Mouse (Mus musculus) hindbrain, embryonic 11.5 days (tissue): ENCODE results near the gene T. TPM values are rescaled to one million over a fixed set of nuclear protein-coding genes. Genes with fewer than 3 reads are reported as not detected.

Source experiments
- ATAC-seq: fragments of 200-750 bp; cut with Nextera tagmentation; 2 replicates; pipeline ENCODE4 v1.8.0; 2017; ENCODE audit warnings: mild to moderate bottlenecking, moderate TSS enrichment, moderate library complexity; ENCODE audit not compliant: low FRiP score
- DNase-seq: peaks from one replicate; pipeline ENCODE4 v3.0.0-alpha.2; 2015; ENCODE audit warnings: low spot score
- H3K27ac ChIP-seq: fragments of 300-500 bp; sonication (generic); 2 replicates; pipeline ENCODE4 v1.5.1; 2014; ENCODE audit warnings: mild to moderate bottlenecking, low read depth, low read length
- H3K27me3 ChIP-seq: fragments of 300-500 bp; sonication (generic); 2 replicates; pipeline ENCODE4 v1.6.1; 2014; ENCODE audit warnings: mild to moderate bottlenecking, low read length, moderate library complexity, mixed read lengths; ENCODE audit not compliant: control insufficient read depth, insufficient read depth
- H3K36me3 ChIP-seq: fragments of 300-500 bp; sonication (generic); 2 replicates; pipeline ENCODE4 v1.6.1; 2014; ENCODE audit warnings: mild to moderate bottlenecking, low read length, moderate library complexity, mixed read lengths; ENCODE audit not compliant: control insufficient read depth, insufficient read depth
- H3K4me1 ChIP-seq: fragments of 300-500 bp; sonication (generic); replicated peaks from 2 replicates; pipeline ENCODE4 v1.6.1; 2014; ENCODE audit warnings: low read length, mixed read lengths; ENCODE audit not compliant: control insufficient read depth, insufficient read depth
- H3K4me2 ChIP-seq: fragments of 300-500 bp; sonication (generic); replicated peaks from 2 replicates; pipeline ENCODE4 v1.6.1; 2014; ENCODE audit warnings: mild to moderate bottlenecking, low read depth, low read length
- H3K4me3 ChIP-seq: fragments of 300-500 bp; sonication (generic); 2 replicates; pipeline ENCODE4 v1.5.1; 2014; ENCODE audit warnings: low read depth, low read length
- H3K9ac ChIP-seq: fragments of 300-500 bp; sonication (generic); 2 replicates; pipeline ENCODE4 v1.6.1; 2014; ENCODE audit warnings: low read depth, low read length
- H3K9me3 ChIP-seq: fragments of 300-500 bp; sonication (generic); 2 replicates; pipeline ENCODE4 v1.6.1; 2016; ENCODE audit warnings: low read length; ENCODE audit not compliant: control insufficient read depth
- WGBS: fragments of 180-500 bp; shearing (Covaris S2); extraction: QIAGEN DNeasy Blood & Tissue Kit; methylation state at CpG from one replicate; pipeline ENCODE4 v1.1.7; 2014; 5-methylcytosine and 5-hydroxymethylcytosine counted together
- polyA plus RNA-seq: library from polyadenylated mRNA; unstranded; fragments of >200 nt; fragmentation: Nextera tagmentation; extraction: Ambion mirVana; gene quantifications from 2 replicates; pipeline ENCODE4 v1.2.1, GENCODE M21; 2014

The T gene
- polyA plus RNA-seq, 1 experiment from 2014 or later = 0.22 TPM

- no peak overlapping the region for H3K9ac ChIP-seq
- no peak overlapping the region for H3K4me2 ChIP-seq
- 16% methylated on average over 19 of the region's 19 CpGs for WGBS
- no peaks in the 10 kb centered on the region for H3K9me3 ChIP-seq
- no peaks in the 10 kb centered on the region for H3K4me1 ChIP-seq
- H3K4me3 ChIP-seq = no peak overlapping the region
- ATAC-seq = peak; percentile 75
- H3K36me3 ChIP-seq = no peaks in the 10 kb centered on the region
- H3K27ac ChIP-seq = no peak overlapping the region
- DNase-seq = peak; percentile 93
- H3K27me3 ChIP-seq = no peaks in the 10 kb centered on the region
Measured at GRCm38 (mm10) chr17:8468716-8469344, 34.6 kb downstream of the T start.

- no peaks in the 10 kb centered on the region for H3K27me3 ChIP-seq
- no peak overlapping the region for H3K9ac ChIP-seq
- no peak overlapping the region for H3K27ac ChIP-seq
- DNase-seq (no peak), ATAC-seq (no peak)
- H3K4me1 ChIP-seq = no peaks in the 10 kb centered on the region
- H3K4me2 ChIP-seq = no peak overlapping the region
- no peaks in the 10 kb centered on the region for H3K36me3 ChIP-seq
- H3K4me3 ChIP-seq = no peak overlapping the region
- WGBS = 87% methylated on average over 3 of the region's 3 CpGs
- no peaks in the 10 kb centered on the region for H3K9me3 ChIP-seq
Measured at GRCm38 (mm10) chr17:8478554-8478953, 44.3 kb downstream of the T start.

- 83% methylated on average over 9 of the region's 9 CpGs for WGBS
- no peak overlapping the region for H3K4me3 ChIP-seq
- DNase-seq = no peak
- no peak overlapping the region for H3K4me2 ChIP-seq
- ATAC-seq = no peak
- no peak overlapping the region for H3K27ac ChIP-seq
- H3K4me1 ChIP-seq = no peaks in the 10 kb centered on the region
- H3K9me3 ChIP-seq = no peaks in the 10 kb centered on the region
- H3K36me3 ChIP-seq = no peaks in the 10 kb centered on the region
- H3K9ac ChIP-seq = no peak overlapping the region
- no peaks in the 10 kb centered on the region for H3K27me3 ChIP-seq
Measured at GRCm38 (mm10) chr17:8479493-8480128, 45.4 kb downstream of the T start.

- Histone ChIP-seq H3K4me3 (no peak overlapping the region), H3K36me3 (no peaks in the 10 kb centered on the region), H3K4me1 (no peaks in the 10 kb centered on the region), H3K27me3 (no peaks in the 10 kb centered on the region), H3K9ac (no peak overlapping the region), H3K27ac (no peak overlapping the region), H3K4me2 (no peak overlapping the region), H3K9me3 (no peaks in the 10 kb centered on the region)
- ATAC-seq (no peak), DNase-seq (no peak)
- whole genome bisulfite sequencing = 89% methylated on average over 10 of the region's 10 CpGs
Measured at GRCm38 (mm10) chr17:8481797-8482196, 47.6 kb downstream of the T start.

- H3K4me1 ChIP-seq = no peaks in the 10 kb centered on the region
- WGBS = 82% methylated on average over 7 of the region's 7 CpGs
- H3K9me3 ChIP-seq = no peaks in the 10 kb centered on the region
- DNase-seq (no peak), ATAC-seq (no peak)
- no peak overlapping the region for H3K4me3 ChIP-seq
- H3K27ac ChIP-seq = no peak overlapping the region
- no peak overlapping the region for H3K4me2 ChIP-seq
- no peaks in the 10 kb centered on the region for H3K27me3 ChIP-seq
- H3K9ac ChIP-seq = no peak overlapping the region
- no peaks in the 10 kb centered on the region for H3K36me3 ChIP-seq
Measured at GRCm38 (mm10) chr17:8482876-8483275, 48.7 kb downstream of the T start.

- Histone ChIP-seq H3K27me3 (no peaks in the 10 kb centered on the region), H3K9ac (no peak overlapping the region), H3K4me2 (no peak overlapping the region), H3K4me3 (no peak overlapping the region), H3K4me1 (no peaks in the 10 kb centered on the region), H3K27ac (no peak overlapping the region), H3K9me3 (no peaks in the 10 kb centered on the region), H3K36me3 (no peaks in the 10 kb centered on the region)
- DNase-seq = no peak
- WGBS = 55% methylated on average over 3 of the region's 3 CpGs
- ATAC-seq = no peak
Measured at GRCm38 (mm10) chr17:8484246-8484645, 50.0 kb downstream of the T start.

GRCm38 (mm10) chr17:8485146-8485545 lies 50.9 kb downstream of the T start:
- H3K27me3 ChIP-seq = no peaks in the 10 kb centered on the region
- DNase-seq = no peak
- H3K9ac ChIP-seq = no peak overlapping the region

GRCm38 (mm10) chr17:8487824-8488223 lies 53.6 kb downstream of the T start:
- Histone ChIP-seq H3K27me3 (no peaks in the 10 kb centered on the region), H3K36me3 (no peaks in the 10 kb centered on the region), H3K9ac (no peak overlapping the region), H3K9me3 (no peaks in the 10 kb centered on the region), H3K4me1 (no peaks in the 10 kb centered on the region), H3K27ac (no peak overlapping the region), H3K4me3 (no peak overlapping the region), H3K4me2 (no peak overlapping the region)
- ATAC-seq = no peak
- 61% methylated on average over 12 of the region's 12 CpGs for WGBS
- DNase-seq = no peak

More at GRCm38 (mm10) chr17:8485146-8485545, 50.9 kb downstream of the T start:
- Histone ChIP-seq H3K9me3 (no peaks in the 10 kb centered on the region), H3K4me3 (no peak overlapping the region), H3K4me1 (no peaks in the 10 kb centered on the region), H3K36me3 (no peaks in the 10 kb centered on the region), H3K27ac (no peak overlapping the region), H3K4me2 (no peak overlapping the region)
- ATAC-seq = no peak

GRCm38 (mm10) chr17:8490971-8491370 lies 56.7 kb downstream of the T start:
- Histone ChIP-seq H3K27me3 (no peaks in the 10 kb centered on the region), H3K9ac (no peak overlapping the region), H3K9me3 (no peaks in the 10 kb centered on the region), H3K4me3 (no peak overlapping the region), H3K4me1 (no peaks in the 10 kb centered on the region), H3K36me3 (no peaks in the 10 kb centered on the region), H3K27ac (no peak overlapping the region), H3K4me2 (no peak overlapping the region)
- DNase-seq (no peak), ATAC-seq (no peak)
- WGBS = 89% methylated on average over 5 of the region's 5 CpGs
